Mouse (Mus musculus): ENCODE measurements at regions not wholly inside any gene's neighbourhood (a gene's known extent, or its start where the extent isn't known, plus 50 kb on each side); places are given as distances from the start of the nearest gene placed in this dataset.
A peak's percentile ranks its signal among the peaks of the same experiment; 100 is the strongest.

- DNase-seq (ENCODE audit: low spot score in 2 of 2) = no peak
These were observed 285.0 kb upstream of the Gnpda2 start for GRCm38 (mm10) chr5:69877100-69877499.

- no peak for DNase-seq (ENCODE audit: low spot score in 2 of 2)
These were observed 270.9 kb upstream of the Gnpda2 start for GRCm38 (mm10) chr5:69863027-69863426.

- DNase-seq (ENCODE audit: low spot score in 2 of 2) = no peak
These were observed 252.7 kb upstream of the Gnpda2 start for GRCm38 (mm10) chr5:69844809-69845208.

GRCm38 (mm10) chr5:69837947-69838710 is 246.0 kb upstream of the Gnpda2 start:
- DNase-seq (ENCODE audit: low spot score in 2 of 2) = no peak

- DNase-seq (ENCODE audit: low spot score in 2 of 2) = no peak
These were observed 244.2 kb upstream of the Gnpda2 start for GRCm38 (mm10) chr5:69836356-69836755.

GRCm38 (mm10) chr5:69835162-69835561 is 243.0 kb upstream of the Gnpda2 start:
- DNase-seq (ENCODE audit: low spot score in 2 of 2) = no peak

- no peak for DNase-seq (ENCODE audit: low spot score in 2 of 2)
These were observed 225.6 kb upstream of the Gnpda2 start for GRCm38 (mm10) chr5:69817778-69818177.

GRCm38 (mm10) chr5:69817035-69817434 is 224.9 kb upstream of the Gnpda2 start:
- no peak for DNase-seq (ENCODE audit: low spot score in 2 of 2)

GRCm38 (mm10) chr5:69815356-69815755 is 223.2 kb upstream of the Gnpda2 start:
- no peak for DNase-seq (ENCODE audit: low spot score in 2 of 2)

- peak in 1 of 2 experiments; percentile 35 for DNase-seq (ENCODE audit: low spot score in 2 of 2)
These were observed 210.5 kb upstream of the Gnpda2 start for GRCm38 (mm10) chr5:69802612-69803011.

- DNase-seq (ENCODE audit: low spot score in 2 of 2) = no peak
These were observed 210.0 kb upstream of the Gnpda2 start for GRCm38 (mm10) chr5:69802101-69802500.

- DNase-seq (ENCODE audit: low spot score in 2 of 2) = no peak
These were observed 203.2 kb upstream of the Gnpda2 start for GRCm38 (mm10) chr5:69795316-69795715.

- DNase-seq (ENCODE audit: low spot score in 2 of 2) = no peak
These were observed 202.5 kb upstream of the Gnpda2 start for GRCm38 (mm10) chr5:69794641-69795040.

- DNase-seq (ENCODE audit: low spot score in 2 of 2) = no peak
These were observed 164.8 kb upstream of the Gnpda2 start for GRCm38 (mm10) chr5:69756769-69757485.

GRCm38 (mm10) chr5:69756360-69756759 is 164.2 kb upstream of the Gnpda2 start:
- peak; percentile 4 to 13 for DNase-seq (ENCODE audit: low spot score in 2 of 2)

- DNase-seq (ENCODE audit: low spot score in 2 of 2) = no peak
These were observed 148.4 kb upstream of the Gnpda2 start for GRCm38 (mm10) chr5:69740511-69740910.

GRCm38 (mm10) chr5:69721351-69722006 is 129.3 kb upstream of the Gnpda2 start:
- no peak for DNase-seq (ENCODE audit: low spot score in 2 of 2)

GRCm38 (mm10) chr5:69716087-69716486 is 123.9 kb upstream of the Gnpda2 start:
- DNase-seq (ENCODE audit: low spot score in 2 of 2) = no peak

GRCm38 (mm10) chr5:69707099-69707498 is 115.0 kb upstream of the Gnpda2 start:
- DNase-seq (ENCODE audit: low spot score in 2 of 2) = peak; percentile 3 to 49

- no peak for DNase-seq (ENCODE audit: low spot score in 2 of 2)
These were observed 113.0 kb upstream of the Gnpda2 start for GRCm38 (mm10) chr5:69705168-69705532.

GRCm38 (mm10) chr5:69704261-69705167 is 112.4 kb upstream of the Gnpda2 start:
- DNase-seq (ENCODE audit: low spot score in 2 of 2) = peak; percentile 22 to 55
